Mouse (Mus musculus) frontal cortex, adult (tissue): ENCODE measurements at regions not wholly inside any gene's neighbourhood (a gene's known extent, or its start where the extent isn't known, plus 50 kb on each side); places are given as distances from the start of the nearest gene placed in this dataset.

Experiments used
- ATAC-seq: cut with Nextera tagmentation; 2 replicates; pipeline ENCODE4 v1.9.2; 2017; ENCODE audit warnings: mild to moderate bottlenecking, moderate library complexity, mixed read lengths; ENCODE audit not compliant: low TSS enrichment

DNA sequence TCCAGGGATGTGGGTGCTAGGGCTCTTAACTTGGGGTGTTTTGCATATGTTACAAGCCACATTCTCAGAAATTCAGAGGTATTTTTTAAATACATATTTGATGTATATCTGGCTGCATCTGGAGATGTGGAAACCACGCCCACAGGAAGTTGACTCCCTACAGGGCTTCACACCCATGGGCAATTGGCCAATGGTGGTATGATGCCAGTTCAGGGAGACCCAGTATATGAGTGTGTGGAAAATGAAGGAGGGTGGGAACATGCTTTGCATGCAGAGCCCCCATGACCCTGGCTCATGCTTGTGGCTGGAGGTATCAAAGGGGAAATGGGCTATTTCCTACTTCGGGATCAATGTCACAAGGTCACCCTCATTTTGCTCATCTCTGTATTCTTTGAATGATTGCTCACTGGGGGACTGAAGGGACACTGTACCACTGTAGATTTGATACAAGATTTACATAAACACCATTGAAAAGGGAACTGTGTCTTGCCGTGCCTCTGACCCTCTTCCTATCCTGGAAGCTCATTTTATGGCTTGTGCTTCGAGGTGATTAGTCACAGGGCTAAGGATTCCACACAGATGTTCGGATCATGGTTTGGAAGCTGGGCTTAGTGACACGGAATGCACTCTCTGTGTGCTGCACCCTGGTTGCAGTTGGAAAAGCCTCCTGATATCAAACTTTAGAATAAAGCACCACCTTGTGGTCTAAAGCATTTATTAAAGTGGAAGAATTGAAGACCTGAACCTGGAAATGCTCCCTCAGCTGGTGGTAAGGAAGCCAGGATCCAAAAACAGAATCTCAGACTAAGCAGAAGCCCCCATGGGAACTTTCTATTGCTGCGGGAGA, 56.8 kb upstream of the Edn1 start:
- ATAC-seq: peak; percentile 94

DNA sequence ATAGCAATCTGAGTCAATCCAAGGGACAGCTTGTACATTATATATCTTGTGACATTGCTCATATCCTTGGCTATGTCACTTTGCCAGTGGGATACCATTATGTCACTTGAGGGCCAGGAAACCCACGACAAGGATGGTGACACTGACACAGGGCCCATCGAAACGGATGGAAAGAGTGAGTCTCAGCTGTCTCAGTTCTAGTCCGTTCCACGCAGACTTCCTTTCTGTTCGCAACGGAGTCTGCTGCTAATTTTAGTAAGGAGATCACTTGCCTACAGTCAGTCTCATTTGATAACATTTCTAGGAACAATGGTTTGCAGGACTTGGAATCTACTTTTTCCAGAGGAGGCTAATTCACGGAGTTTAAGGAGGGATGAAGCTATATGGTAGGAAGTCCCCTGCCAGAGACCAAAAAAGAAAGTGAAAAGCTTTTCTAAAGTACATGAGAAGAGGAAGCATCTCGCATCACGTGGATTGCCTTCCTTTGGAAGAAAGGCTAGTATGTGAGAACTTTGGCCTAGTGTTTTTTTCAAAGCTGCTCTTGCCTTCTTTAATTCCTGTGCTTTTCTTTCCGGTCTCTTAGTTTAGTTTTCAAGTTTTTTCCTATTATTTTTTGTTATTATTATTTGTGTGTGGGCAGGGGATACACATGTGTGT, 55.4 kb upstream of the Edn1 start:
- ATAC-seq: no peak
